Mouse (Mus musculus) erythroblast, embryonic 14.5 days (primary cell): ENCODE data around the gene Ankrd54.

Experiments
- GATA1 ChIP-seq: IDR thresholded peaks from 2 replicates; pipeline ENCODE4 v1.6.1; 2012; ENCODE audit warnings: low read length, inconsistent platforms, mixed read lengths
- TAL1 ChIP-seq: IDR thresholded peaks from 3 replicates; pipeline ENCODE4 v1.6.1; 2012; ENCODE audit warnings: low read length, inconsistent platforms, mixed read lengths

DNA sequence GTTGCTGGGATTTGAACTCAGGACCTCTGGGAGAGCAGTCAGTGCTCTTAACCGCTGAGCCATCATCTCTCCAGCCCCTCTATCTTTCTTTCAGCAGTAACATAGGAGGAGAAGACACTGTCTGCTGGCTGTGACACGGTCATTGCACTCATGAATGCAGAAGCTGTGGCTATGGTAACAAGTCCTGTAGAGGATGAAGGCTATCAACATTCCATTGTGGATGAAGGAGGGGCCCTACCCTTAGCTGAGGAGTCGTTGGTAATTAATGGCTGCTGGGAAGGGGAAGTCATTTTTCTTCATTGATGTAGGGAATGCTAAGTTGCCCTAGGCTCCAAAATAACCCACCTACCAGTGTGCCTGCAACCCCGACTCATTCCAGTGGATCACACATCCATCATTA is 44.5 kb downstream of the Ankrd54 start:
- TF ChIP-seq GATA1 (no peak), TAL1 (no peak)
